Mouse (Mus musculus) left cerebral cortex, adult 18-20 months (tissue): Measurements from ENCODE around the gene Rab29. TPM values are rescaled to one million over a fixed set of nuclear protein-coding genes. Genes with fewer than 3 reads are reported as not detected.
"Not testable (repeated sequence)": the region's sequence is repeated elsewhere in the genome, so short reads cannot be mapped to it uniquely, and the experiment has no call there.

Experiments
- DNase-seq, 2 experiments: peaks; one replicate each; pipeline ENCODE4 v3.0.0; 2021 to 2022; ENCODE audit warnings: low spot score in 2 of 2, mixed read lengths in 1 of 2
- long read RNA-seq, 2 experiments: library from polyadenylated mRNA; stranded (forward); transcript quantifications; one replicate each; pipeline ENCODE4 v2.0.0; 2021
- total RNA-seq, 2 experiments: library from RNA; stranded (reverse); gene quantifications; 2 replicates each; pipeline ENCODE4 v1.2.3; 2021

Rab29 gene
- 1 to 10 TPM; 5.0 to 7.5 TPM for total RNA-seq
- long read RNA-seq, experiment 1, partial matches to known transcripts: 0 of 5 reads
- long read RNA-seq, experiment 1, other reads (novel, unspliced or antisense): 1 of 5 reads
- long read RNA-seq, experiment 2, transcript Rab29-202 (5 exons, 1,202 nt): major isoform, 8 of 8 reads
- long read RNA-seq, experiment 2, partial matches to known transcripts: 0 of 8 reads
- long read RNA-seq, experiment 2, other reads (novel, unspliced or antisense): 0 of 8 reads

GRCm38 (mm10) chr1:131867093-131867945 lies at the start of gene Rab29:
Gene Rab29, plus strand, starts transcription at chr1:131867224.
- peak; percentile 88 to 91 for DNase-seq

GRCm38 (mm10) chr1:131820353-131820752 lies 46.7 kb upstream of the Rab29 start:
- not testable (repeated sequence) for DNase-seq

DNA sequence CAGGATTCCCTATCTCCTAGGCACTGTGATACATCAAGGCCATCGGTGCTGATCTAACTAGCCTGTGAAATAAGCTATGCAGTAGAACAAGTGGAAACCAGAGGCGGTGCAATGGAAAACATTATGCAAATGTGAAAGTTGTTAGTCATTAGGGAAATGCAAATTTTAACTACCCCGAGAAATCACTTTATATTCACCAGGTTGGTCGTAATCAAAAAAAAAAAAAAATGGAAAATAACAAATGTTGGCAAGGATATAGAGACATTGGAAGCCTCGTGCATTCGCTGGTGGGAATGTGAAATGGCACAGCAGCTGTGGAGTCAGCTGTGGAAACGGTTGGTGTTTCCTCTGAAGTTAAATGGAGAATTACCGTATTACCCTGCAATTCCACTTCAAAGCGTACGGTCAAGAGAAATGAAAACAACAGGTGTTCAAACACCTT lies 46.1 kb upstream of the Rab29 start:
- DNase-seq: peak in 1 of 2 experiments; percentile 42

- DNase-seq: no peak
These were observed 44.7 kb upstream of the Rab29 start for GRCm38 (mm10) chr1:131822292-131822691.

- no peak for DNase-seq
These were observed 44.0 kb upstream of the Rab29 start for GRCm38 (mm10) chr1:131822856-131823492.

GRCm38 (mm10) chr1:131823563-131823962 lies 43.5 kb upstream of the Rab29 start:
- peak; percentile 42 to 49 for DNase-seq

DNA sequence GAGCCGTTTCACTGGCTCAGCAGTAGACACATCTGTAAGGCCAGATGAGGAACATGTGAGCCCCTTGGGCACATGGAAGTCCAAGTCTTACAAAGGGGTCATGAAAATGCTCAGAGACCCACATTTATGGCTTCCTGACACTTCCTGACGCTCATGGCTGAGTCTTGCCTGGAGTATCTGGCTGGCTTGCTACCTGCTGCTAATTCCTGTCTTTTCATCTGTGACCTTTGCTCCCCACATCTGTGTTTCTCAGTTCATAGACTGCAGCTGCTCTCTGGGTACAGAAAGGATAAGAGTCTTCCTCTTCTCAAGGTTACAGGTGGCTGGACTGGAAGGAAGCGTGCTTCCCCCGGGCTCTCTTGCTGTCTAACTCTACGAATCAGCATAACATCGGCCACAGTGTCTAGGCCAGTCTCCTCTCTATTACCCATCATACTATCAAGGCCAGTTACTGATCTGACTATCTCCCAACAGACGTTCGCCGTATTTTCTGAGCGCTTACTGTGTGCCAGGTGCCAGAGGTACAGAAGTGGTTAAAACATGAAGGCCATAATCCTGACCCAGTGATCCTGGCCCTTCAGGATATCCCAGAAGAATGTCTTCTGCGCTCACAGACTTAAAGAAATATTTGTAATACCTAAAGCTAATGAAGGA lies 42.4 kb upstream of the Rab29 start:
- DNase-seq: no peak

DNA sequence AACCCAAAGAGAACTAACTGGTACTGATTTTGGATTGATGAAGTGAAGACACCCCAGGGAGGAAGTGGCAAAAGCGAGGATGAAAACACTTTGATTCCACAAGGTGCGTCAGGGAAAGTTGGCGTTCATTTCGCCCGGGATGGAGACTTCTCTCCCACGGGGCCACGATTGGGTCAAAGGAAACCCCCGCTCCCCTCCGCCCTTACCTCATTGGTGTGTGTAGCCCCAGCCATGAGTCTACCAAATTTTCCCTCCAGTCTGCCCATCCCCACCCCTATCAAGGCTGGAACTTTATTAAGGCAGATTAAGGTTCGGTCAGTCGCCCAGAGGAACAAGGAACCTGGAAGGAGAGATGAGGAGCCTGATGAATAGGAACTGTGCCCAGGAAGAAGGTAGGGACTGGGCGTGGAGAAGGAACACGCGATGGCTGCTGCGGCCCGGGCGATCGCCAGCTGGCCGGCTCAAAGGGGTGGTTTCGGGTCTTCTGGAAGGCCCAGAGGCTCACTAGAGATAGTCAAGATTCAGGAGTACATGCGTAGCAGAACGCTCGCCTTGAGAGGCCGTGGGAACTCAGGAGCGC lies 39.7 kb upstream of the Rab29 start, which contains the start of gene Slc41a1:
Slc41a1 (plus strand) TSS at position 287 of the 580 bp plus-strand sequence.
- DNase-seq: no peak

- DNase-seq: peak; percentile 87 to 95
These were observed 39.2 kb upstream of the Rab29 start for GRCm38 (mm10) chr1:131827787-131828258.

DNA sequence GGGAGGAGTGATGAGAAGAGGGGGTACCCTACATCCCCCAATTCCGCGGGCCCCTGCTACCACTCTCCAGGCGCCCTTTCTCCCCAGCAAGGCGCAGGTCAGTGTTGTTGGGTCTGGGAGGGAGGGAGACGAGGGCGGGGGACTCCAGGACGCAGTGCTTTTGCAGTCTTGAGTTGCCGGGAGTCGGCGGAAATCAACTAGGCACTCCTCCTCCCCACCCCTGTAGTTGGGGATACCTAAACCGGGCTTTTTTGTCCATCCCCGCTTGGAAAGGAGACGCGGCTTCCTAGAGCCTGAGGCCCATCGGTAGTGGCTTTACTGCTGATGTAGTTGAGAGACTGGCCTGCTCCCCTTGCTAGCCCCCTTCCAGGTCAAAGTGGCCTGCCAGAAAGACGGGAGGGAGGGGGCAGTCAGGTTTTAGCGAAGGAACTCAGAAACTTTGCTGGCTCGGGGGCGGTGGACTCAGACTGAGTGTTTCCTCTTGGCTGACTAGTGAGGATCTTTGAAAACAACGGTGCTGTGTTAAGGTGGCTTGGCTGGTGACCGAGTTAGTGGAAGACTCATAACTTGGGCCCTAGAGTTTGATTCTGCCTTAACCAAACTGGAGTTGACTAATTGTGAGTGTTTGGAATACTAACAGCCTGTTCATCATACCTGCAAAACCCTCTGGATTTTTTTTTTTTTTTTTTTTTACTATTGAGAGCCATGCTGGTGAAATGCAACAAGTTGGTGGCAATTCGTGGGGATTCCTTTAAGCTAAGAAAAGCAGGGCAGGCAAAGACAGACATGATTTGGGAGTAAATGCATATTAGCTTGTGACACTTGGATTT lies 38.5 kb upstream of the Rab29 start:
- DNase-seq: peak in 1 of 2 experiments; percentile 37

DNA sequence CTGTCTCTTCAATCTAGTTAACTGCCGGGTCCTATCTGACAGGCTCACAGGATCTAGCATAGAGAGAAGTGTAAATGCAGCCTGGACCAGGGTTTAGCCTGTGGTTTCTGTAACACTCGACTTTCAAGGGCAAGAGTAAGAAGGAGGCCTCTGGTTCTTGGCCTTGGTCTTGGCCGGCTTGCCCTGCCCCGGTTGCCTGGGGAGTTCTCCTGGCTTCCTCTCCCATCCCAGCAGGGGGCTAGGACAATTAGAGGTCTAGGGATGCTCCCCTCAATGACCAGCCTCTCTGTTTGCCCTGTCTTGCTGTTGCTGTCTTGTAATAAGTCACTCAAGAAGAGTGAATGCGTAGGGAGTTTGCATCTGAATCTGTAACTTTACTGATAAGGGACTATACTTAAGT lies 37.7 kb upstream of the Rab29 start:
- DNase-seq: no peak

GRCm38 (mm10) chr1:131830561-131830960 lies 36.5 kb upstream of the Rab29 start:
- DNase-seq: no peak

GRCm38 (mm10) chr1:131830971-131831641 lies 35.9 kb upstream of the Rab29 start:
- no peak for DNase-seq

DNA sequence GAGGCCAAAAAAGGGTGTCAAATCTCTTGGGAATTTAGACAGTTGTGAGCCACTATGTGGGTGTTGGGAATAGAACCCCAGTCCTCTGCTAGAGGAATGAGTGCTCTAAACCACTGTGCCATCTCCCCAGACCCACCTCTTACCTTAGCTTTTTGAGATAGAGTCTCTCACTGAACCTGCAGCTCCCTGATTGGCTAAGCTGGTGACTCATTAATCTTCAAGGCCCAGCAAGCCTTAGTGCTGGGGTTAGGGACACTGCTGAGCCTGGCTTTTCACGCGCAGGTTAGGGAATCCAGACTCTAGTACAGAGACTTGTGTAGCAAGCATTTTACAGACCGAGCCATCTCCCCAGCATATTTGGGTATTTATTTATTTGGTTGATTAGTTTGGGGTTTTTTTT lies 30.0 kb upstream of the Rab29 start:
- no peak for DNase-seq

DNA sequence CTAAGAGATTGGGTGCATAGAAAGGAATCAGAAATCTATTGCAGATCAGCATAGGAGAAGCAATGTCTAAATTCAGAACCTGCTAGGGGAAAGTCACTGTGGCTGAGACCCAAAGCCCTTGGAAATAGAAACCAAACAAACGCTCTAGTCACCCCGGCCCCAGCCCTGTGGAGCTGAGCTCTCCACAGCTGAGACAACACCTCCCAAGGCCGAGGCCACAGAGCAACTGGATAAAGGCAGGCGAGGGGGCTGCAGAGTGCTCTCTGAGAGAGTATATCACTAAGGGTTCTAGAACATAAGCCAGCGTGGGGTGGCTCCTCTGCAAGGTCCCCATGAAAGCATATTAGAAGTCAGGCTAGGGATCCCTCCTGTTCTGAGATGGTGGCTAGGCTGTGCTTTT lies 28.5 kb upstream of the Rab29 start:
- no peak for DNase-seq

- DNase-seq: no peak
These were observed 27.7 kb upstream of the Rab29 start for GRCm38 (mm10) chr1:131839279-131839678.

DNA sequence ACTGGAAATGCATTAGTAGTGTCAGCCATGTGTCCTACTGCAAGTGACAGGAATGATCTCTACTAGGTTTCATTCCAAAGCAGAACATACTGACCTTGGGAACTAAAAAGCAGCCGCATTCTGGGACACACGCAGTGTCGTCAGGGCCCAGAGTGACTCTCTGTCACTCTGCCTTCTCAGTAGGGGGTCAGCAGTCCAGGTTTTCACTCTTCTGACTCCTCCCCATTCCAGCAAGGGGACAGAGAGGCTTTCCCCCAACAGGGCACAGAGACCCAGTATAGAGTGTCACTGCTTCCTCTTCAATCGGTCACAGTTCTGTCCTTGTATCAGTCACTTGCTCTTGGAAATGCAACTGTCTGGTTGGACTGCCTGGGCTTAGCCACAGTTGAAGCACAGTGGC lies 24.8 kb upstream of the Rab29 start:
- DNase-seq: no peak

- DNase-seq: no peak
These were observed 23.3 kb upstream of the Rab29 start for GRCm38 (mm10) chr1:131843758-131844157.

GRCm38 (mm10) chr1:131844883-131845282 lies 22.1 kb upstream of the Rab29 start:
- no peak for DNase-seq
